Mouse (Mus musculus) c-Kit-positive CD71-positive TER-119-positive erythroid progenitor cells, embryonic 14.5 days (primary cell): ENCODE data around the gene Zmynd8.
A peak's percentile ranks its signal among the peaks of the same experiment; 100 is the strongest.
"Not testable (repeated sequence)": the region's sequence is repeated elsewhere in the genome, so short reads cannot be mapped to it uniquely, and the experiment has no call there.

Experiments used
- DNase-seq: peaks from one replicate; pipeline ENCODE4 v3.0.0-alpha.2; 2013; ENCODE audit warnings: low spot score

The Zmynd8 gene

DNA sequence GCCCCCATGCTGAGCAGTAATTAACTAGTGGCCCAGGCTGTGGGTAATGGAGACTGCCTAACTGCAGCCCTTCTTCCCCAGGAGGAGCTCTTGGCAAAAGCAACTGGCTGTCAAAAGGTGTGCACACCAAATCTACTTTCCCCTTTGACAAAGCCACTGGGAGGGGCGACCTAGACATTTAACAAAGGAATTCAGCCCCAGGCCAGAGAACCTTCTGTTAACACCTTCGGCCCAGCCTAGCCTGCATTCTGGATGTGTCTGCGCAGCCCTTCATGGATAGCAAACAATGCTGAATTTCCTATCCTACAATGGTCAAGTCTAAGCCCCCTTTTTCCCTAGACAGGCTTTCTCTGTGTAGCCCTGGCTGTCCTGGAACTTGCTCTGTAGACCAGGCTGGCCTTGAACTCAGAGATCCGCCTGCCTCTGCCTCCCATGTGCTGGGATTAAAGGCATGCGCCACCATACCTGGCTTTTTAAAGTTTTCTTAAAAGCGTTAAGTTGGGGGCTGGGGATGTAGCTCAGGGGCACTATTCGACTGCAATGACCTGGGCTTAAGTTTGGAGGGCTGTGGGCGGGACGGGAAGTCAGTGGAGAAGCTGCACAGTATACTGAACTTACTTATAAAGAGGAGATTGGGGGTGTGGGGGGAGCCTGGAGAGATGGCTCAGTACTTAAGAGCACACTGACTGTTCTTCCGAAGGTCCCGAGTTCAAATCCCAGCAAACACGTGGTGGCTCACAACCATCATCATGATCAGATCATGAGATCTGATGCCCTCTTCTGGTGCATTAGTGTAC is 90.4 kb downstream of the Zmynd8 start:
- no peak for DNase-seq

DNA sequence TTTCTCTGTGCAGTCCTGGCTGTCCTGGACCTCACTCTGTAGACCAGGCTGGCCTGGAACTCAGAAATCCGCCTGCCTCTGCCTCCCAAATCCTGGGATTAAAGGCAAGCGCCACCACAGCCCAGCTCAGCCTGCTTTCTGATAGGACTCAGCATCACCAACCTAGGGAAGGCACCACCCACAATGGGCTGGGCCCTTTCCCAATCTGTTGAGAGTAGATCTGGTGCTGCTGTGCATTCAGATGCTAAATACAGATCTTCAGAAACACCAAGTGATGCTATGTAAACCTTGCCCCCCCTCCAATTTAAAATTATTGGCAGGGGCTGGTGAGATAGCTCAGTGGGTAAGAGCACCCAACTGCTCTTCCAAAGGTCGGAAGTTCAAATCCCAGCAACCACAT is 98.6 kb downstream of the Zmynd8 start:
- not testable (repeated sequence) for DNase-seq

DNA sequence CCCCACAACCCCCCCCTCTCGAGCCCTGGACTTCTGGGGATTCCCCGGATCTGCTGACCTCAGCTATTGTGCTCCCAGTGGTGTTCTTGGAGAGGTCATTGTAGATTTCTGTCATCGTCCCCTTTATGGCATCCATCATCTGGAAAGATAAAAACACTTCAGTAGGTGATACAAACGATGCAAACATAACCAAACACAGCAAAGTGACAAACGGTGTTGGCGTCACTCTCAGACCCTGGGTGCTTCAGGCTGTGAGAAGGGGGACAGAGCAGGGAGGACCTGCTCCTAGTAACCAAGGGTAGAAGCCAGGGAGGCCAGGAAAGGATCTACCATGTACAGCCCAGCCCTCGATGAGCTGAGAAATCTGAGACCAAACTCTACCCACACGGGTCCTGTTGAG is 100.9 kb downstream of the Zmynd8 start:
- no peak for DNase-seq

DNA sequence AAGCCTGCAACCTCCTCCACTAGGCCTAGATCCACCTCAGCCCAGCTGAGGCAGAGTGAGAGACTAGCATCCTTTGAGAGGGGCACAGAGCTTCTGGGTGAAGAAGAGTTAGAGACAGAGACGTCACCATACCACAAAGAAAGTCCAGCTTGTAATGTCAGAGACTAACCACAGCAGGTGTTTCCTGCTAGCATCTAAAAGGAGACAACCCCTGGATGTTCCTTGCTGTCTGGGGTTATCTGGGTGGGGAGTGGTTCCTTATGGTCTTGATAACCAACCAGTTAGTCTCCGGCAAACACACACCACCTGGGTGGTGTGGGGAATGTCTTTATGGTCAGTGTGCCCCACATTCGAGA is 105.6 kb downstream of the Zmynd8 start:
- no peak for DNase-seq

DNA sequence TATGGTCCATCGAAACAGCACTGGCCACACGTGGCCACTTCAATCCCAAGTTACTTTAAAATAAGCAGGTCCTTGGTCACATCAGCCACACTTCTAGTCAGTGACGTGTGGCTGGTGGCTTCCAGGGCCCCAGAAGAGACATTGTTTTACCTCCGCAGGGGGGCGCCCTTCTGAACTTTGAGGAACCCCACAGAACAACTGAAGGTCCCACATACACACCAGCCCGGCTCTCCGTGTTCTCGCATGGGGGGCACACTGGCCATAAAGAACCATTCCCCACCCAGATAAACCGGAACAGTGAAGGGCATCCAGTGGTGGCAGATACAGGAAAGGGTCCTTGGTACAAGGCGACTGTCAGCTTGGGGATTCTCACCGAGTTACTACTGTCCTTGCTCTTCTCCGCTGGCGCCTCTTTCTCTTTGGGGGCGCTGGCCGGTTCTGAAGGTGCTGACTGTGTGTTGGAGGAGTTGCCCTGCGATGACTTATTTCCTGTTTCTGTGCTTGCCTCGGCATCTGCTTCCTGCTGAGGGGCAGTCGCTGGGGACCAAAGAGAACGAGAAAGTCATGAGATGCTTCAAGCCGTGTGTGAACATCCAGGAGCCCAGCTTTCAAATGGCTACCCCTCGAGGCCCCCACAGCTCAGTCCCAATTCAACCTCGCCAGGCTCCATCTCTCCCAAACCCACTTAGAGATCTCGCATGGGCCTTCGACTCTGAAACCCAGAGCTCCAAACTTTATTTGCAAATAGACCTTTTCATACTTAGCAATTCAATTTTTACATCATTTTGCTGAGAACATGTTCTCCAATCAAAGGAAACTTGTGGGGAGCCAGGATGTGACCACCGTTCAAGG is 106.2 kb downstream of the Zmynd8 start:
- DNase-seq: no peak

DNA sequence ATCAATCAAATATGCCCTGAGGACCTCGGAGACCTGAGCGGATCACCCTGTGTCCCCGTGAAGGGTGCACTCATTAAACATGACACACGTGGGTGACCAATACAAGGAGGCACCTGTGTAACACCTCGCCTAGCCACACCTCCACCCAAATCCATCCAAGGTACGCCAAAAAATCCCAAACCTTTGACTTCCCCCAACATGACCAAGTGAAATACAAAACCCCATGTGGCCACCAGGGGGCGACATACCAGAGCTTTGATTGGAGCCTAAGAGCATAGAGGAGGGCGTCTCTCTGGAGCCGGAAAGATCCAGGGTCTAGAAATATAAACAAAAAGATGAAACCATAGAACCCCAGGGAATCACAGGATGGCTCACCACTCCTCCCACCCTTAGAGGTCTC is 107.2 kb downstream of the Zmynd8 start:
- peak; percentile 58 for DNase-seq

DNA sequence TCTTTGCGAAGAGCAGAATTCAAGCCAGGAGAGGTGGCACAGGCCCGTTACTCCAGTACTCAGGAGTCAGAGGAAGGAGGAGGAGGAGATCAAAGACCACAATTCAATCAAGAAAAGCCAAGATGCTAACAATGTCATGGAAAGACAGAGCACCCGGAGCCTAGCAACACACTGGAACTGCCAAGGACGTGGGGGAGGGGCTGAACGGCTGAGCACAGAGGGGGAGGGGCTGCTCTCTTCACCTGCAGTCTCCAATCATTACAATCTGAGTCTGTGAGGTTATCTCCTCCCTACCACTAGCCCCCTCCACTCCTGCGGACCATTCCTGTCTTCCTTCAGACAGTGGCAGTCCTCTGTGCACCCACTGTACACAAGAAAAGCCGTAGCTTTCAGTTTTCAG is 107.8 kb downstream of the Zmynd8 start:
- DNase-seq: no peak

DNA sequence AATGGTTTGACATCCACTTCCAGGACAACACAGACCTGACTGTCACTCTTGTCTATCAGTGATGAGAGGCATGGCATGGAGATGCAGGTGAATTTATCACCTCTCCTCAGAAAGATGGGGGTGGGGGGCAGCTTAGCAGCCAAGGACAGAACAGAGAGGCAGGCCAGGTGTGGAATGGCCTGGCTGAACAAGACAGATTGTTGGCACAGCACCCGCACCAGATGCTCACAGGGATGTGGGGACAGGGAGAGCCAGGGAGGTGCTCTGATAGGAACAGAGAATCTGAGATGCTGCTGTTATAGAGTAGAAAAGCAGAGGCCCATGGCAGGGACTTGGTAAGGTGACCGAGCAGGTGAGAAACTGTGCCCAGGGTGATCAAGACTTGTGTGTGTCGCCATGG is 109.1 kb downstream of the Zmynd8 start:
- no peak for DNase-seq

DNA sequence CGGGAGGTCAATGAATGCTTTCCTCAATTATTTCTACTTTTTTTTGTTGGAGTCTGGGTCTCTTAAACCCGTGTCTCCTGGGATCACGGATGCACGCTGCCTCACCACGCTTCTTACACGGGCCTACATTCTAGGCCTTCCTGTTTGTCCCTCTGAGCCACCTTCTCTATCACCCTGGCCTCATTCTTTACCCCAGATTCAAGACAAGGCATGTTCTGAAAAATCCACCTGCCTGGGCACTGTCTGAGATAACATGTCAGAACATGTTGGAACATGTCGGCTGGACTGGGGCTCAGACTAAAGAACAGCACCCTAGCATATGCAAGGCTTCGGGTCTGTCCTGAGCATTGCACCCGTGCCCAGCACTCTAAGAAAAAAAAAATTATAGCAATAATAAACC is 110.0 kb downstream of the Zmynd8 start:
- no peak for DNase-seq

DNA sequence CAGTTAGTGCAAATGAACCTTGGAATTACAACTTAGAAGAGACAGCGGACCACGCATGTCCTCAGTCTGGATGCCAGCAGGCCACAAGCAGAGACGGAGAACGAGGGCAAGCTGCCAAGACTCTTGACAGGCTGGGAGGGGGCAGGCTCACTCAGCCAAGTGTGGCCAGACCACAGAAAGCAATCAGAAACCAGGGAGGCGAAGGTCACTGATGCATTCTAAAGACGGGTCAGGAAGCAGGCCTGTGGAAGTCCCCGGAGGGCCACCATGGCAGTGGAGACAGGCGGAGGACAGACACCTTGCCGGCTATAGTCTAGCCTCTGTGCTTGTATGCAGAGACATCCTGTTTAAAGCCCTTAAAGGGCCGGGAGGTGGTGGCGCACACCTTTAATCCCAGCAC is 110.8 kb downstream of the Zmynd8 start:
- no peak for DNase-seq

DNA sequence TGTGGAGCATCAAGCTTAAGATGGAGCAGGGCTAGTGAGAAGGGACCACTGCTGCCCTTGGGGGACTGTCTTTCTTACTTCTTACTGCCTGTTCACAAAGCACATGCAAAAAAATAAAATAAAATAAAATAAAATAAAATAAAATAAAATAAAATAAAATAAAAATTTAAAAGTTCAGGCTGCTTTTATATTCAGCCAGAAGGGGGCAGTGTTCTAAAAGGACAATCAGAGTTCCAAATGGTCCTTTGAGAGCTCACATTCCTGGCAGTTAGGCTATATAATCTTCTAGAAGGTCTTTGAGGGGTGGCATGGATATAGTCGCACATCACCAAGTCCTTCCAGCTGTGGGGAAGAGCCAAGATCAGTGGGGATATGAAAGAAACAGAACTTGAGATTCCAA is 112.3 kb downstream of the Zmynd8 start:
- DNase-seq: no peak

DNA sequence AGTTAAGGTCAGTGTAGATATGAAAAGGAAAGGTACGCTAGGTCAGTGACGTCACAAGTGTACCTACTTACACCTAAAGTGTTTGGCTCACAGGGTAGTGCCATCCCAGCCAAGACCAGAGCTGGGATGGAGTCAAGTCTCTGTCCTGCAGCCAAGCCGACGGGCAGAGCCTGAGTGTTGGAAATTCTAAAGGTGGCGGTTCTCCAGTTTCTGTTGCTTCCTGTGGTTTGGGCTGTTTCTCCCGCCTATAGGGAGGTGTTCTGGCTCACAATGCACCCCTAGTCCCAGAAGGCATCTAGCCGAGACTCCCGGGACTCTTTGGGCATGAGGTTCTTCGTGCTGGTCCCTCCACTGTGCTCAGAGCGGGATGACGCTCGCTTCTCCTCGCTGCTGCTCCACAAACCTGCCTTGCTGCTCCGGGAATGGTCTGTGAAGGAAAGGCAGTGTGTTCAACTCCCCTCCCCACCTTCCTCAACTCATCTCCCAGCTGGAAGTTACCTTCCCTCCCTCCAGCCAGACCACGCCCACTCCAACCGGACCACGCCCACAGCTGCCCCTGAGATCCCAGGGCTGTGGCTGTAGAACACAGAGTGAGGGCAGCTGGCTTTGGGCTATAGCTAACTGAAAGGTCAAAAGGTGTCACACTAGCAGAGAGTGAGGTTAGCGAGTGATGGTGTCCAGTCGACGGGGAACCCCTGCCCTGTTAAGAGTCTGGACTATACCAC is 113.3 kb downstream of the Zmynd8 start:
- DNase-seq: no peak

DNA sequence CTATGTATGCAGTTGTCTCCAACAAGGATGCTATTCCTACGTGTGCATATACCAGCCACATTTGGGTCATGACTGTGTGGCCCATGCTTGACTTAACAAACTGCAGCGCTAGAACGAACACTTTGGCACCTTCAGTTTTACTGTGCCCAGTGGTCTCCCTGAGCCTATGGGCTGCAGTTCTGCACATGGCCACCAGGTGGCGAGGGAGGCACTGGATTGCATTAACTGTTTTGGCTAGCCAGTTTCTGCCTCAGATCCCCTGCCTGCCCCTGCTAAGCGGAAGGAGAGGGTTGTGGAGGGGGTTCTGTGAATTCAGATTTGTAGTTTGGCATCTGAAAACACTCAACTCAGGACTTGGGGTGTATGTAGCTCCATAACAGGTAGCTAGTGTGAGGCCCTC is 116.5 kb downstream of the Zmynd8 start:
- DNase-seq: peak; percentile 67

DNA sequence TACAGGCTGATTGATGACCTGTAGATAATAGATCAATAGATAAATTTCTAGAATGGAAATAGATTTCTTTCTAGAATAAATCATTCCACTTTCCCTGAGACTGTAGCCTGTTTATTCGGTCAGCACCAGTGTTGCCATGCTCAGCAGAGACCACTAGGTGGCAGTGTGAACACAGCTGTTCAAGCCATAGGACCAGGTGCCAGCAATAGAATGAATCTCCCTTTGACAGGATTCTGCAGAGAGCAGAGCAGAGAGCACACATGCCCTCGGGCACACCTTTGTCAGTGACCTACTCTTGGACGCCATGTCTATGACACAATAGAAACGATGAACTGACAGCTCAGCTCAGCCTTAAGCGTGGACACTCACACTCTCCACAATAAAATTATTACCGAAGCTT is 119.9 kb downstream of the Zmynd8 start:
- peak; percentile 64 for DNase-seq

DNA sequence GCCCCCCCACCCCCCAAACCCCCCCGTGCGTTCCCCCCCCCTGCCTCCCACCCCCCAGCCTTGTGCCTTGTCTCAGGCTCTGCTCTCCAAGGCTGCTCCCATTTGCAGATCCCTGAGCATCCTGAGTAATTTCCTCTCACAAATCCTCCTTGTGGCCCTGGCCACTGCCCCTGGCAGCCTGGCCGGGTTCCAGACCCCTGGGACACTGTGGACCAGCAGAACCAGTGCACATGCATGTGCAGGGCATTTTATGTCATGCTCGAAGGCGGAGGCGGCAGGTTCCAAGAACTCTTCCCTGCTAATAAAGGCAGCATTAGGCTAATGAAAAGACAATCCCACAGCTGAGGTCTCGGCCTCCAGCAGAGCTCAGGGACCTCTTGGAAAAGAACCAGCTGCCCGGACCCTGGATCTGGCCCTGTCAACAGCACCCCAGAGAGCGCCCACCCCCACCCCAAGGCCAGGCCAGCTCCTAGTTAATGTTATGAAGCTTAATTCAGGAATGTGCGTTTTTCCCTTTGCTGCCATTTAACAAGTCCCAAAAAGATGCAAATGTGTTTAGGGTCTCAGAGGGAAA is 129.4 kb downstream of the Zmynd8 start:
- no peak for DNase-seq

DNA sequence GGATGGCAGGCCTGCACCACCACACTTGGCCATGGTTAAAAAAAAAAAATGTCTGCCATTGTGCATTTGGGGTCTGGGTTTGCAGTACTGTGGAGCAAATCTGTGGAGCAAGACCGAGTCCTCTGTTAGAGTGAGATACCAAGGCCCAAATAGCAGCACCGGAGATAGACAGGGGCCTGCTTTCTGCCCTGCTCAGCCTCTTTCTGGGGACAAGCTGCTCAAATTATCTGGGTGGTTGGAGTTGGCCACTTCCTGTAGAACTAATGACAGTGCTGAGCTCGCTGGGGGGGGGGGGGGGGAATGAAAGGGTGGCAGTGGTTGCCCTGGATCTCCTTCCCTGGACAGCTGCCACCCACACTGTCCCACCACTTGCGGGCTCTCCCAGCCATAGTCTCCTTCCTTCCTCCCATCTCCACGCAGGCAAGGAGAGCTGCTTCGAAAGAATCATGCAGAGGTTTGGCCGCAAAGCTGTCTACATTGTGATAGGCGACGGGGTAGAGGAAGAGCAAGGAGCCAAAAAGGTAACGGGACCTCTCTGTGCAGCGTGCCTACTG is 129.9 kb downstream of the Zmynd8 start:
- DNase-seq: no peak

DNA sequence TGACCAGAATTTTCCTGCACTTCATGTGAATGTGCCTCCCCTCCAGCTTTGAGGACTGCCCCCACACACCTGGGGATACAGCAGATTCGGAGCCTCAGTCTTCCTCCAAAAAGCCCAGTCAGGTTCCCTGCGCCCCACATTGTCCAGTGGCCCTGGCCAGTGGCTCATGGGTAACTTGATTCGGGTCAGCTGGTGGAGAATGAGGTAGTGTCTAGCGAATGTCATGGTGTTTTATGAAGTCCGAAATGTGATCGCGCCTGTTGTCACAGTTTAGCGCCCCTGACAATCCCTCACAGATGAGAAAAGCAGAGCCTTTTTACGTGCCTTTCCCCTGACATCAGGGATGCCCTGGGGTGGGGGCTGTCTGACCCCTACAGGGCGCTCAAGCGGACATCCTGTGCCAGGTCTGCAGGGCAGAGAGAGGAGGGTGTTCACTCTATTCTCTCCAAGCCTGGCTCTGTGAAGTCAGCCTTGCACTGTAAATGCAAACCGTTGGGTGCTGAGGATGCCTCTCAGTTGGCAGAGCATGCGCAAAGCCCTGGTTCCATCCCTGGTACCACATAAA is 139.3 kb downstream of the Zmynd8 start:
- DNase-seq: no peak

DNA sequence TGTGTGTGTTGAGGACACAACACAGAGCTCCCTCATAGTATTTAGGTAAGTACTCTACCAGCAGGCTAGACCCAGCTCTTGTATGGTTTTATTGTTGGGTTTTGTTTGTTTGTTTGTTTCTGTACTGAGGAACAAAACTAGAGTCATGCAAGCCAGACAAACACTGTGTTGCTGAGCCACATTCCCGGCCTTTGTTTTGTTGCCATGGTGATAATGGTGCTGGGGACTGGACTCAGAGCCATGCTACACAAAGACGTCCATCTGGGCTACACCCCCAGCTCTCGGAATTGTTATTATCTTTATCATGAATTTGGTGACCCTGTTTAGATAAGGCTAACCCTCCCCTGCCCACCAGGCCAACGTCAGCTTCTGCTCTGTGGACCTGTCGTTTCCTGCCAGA is 140.3 kb downstream of the Zmynd8 start:
- DNase-seq: no peak

DNA sequence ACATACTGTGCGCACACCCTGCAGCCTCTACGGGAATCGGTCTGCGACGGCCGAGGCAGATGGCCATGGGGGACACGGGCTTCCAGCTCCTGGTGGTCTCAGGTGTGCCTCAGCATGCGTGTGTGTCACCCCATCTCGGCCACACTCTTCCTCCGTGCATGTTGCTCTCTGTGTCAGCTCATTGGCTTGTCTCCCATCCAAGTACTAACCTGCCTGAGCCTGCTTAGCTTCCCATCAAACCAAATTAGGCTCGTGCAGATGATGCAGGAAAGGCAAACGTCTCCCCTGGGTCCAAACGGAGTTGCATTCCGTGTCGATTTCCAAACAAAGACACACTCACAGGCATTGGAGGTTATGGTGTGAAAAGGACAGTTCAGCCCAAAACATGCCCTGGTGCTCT is 141.0 kb downstream of the Zmynd8 start:
- no peak for DNase-seq

DNA sequence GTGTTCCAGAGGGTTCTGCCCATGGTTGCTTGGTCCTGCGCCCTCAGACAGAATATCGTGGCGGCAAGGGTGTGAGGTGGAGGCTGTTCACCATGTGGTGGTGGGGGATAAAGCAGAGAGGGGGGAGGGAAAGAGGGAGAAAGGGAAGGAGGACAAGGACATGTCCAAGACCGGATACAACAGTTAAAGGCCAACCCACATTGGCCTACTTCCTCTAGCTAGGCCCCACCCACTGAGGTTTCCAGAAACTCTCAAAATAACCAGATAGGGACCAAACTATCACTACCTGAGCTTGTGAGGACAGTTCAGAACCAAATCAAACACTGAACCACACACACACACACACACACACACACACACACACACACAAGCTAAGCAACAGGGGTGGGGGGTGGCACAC is 146.1 kb downstream of the Zmynd8 start:
- DNase-seq: no peak

DNA sequence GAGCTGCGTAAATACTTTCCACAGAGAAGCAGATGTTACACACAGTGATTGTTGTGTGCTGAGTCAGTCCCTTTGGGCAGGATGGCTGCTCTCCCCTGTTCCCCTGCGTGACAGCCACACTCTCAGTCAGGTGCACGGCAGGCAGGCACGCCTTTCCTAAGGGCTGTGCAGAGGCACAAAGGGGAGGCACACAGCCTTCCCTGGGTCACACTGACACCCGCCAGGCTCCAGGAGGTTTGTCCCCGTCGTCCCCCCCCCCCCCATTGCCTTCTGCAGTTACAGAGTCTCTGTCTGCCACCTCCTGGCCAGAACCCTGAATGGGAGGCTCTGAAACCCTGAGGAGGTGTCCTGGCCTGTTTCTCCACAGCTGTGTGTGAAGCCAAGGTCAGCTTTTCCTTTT is 147.7 kb downstream of the Zmynd8 start:
- DNase-seq: no peak

DNA sequence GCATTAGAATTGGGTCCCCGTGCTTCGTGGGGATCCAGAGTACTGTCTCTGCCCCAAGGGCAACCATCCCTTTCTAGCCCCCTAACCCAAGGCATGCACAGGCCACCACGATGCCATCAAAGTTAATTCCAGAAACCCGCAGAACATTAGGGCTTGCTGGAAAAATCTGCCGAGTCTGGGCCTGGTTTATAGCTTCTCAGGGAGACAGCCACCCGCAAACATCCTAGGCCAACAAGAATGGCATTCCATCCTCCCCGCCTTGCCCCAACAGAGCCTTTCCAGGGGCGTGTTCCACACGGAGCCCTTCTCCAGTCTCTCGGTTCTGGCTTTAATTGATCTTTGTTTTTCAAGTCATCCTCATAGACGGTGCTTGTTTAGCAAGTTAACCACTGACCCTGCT is 150.4 kb downstream of the Zmynd8 start:
- no peak for DNase-seq
